ENCODE assay signal across 15 mouse cellular contexts in genomic region chr9:61511436-61511835, GRCm38 (mm10).
DNase-seq lines count a peak whose midpoint lies in the region; ATAC-seq and TF ChIP-seq lines count a peak whose summit lies in the region.
"Had no signal": no experiment of that assay in that cellular context is flagged by ENCODE, and none has a peak within 500 bp of the region (broad histone marks: within the 10 kb centered on the region; RNA-seq: fewer than 3 reads in every experiment).

No protein-coding gene starts in this region.

- H3K4me2 ChIP-seq in hindbrain, embryonic 13.5 days: no peak overlapping the region
- no peak overlapping the region for H3K4me2 ChIP-seq in hindbrain, embryonic 14.5 days (replicated peaks)
- H3K4me2 ChIP-seq in limb, embryonic 11.5 days (ENCODE audit: low read depth, severe bottlenecking): no peak overlapping the region
- H3K4me2 ChIP-seq: liver, embryonic 13.5 days had no signal

- peak overlapping the region; percentile 58 for H3K27ac ChIP-seq in hindbrain, embryonic 13.5 days
- H3K27ac ChIP-seq in hindbrain, embryonic 14.5 days: no peak overlapping the region
- H3K27ac ChIP-seq in limb, embryonic 11.5 days (replicated peaks; ENCODE audit: low read depth, low read length): no peak overlapping the region
- H3K27ac ChIP-seq: liver, embryonic 13.5 days had no signal

- POLR2A ChIA-PET in Patski (lab: Charles Lee): no interaction called here

- ATAC-seq in hindbrain, embryonic 13.5 days (ENCODE audit: low FRiP score): no peak; the same call in 1 of the 2 replicates
- ATAC-seq in hindbrain, embryonic 14.5 days (ENCODE audit: low FRiP score): no peak; the same call in 1 of the 2 replicates
- ATAC-seq in Patski: peak; percentile 4
- ATAC-seq in limb, embryonic 11.5 days (ENCODE audit: insufficient number of reproducible peaks, low FRiP score, low TSS enrichment, low read depth): no peak
- ATAC-seq: inflammation-experienced regulatory T-cells, adult 6 months had no signal

- CTCF ChIA-PET in Patski (lab: Charles Lee): no interaction called here

- DNase-seq in adrenal gland, adult 2 months: peak; percentile 39
- DNase-seq in adrenal gland, postnatal 10 days: no peak
- DNase-seq in hindbrain, embryonic 14.5 days (ENCODE audit: low spot score): no peak
- DNase-seq in Patski (ENCODE audit: low read depth, low spot score): no peak
- peak; percentile 40 for DNase-seq in limb, embryonic 11.5 days (ENCODE audit: low spot score)
- DNase-seq in gastrocnemius, adult 18-20 months (ENCODE audit: low spot score): no peak
- no peak for DNase-seq in gastrocnemius, postnatal 4 days (ENCODE audit: low spot score in 2 of 2)
- DNase-seq: adrenal gland, postnatal 14 days; cerebellum, adult 9-11 months; heart, adult 11 months; liver, embryonic 13.5 days; lung, postnatal 10 days; thymus, adult 2 months had no signal

- no peaks in the 10 kb centered on the region for H3K9me3 ChIP-seq in hindbrain, embryonic 13.5 days
- H3K9me3 ChIP-seq in hindbrain, embryonic 14.5 days (ENCODE audit: control insufficient read depth, low read length): no peaks in the 10 kb centered on the region
- no peaks in the 10 kb centered on the region for H3K9me3 ChIP-seq in limb, embryonic 11.5 days (ENCODE audit: control insufficient read depth, low read length)
- H3K9me3 ChIP-seq: liver, embryonic 13.5 days had no signal

- H3K9ac ChIP-seq in hindbrain, embryonic 13.5 days: no peak overlapping the region; the same call in 1 of the 2 replicates
- no peak overlapping the region for H3K9ac ChIP-seq in hindbrain, embryonic 14.5 days
- H3K9ac ChIP-seq in limb, embryonic 11.5 days (ENCODE audit: low read length): no peak overlapping the region
- H3K9ac ChIP-seq: liver, embryonic 13.5 days had no signal

- no peak for TF ChIP-seq CTCF in Patski (IDR thresholded peaks at IDR 0.05)

- peaks cover 32% of the 10 kb centered on the region for H3K4me1 ChIP-seq in hindbrain, embryonic 13.5 days (replicated peaks)
- H3K4me1 ChIP-seq in hindbrain, embryonic 14.5 days (replicated peaks; ENCODE audit: control insufficient read depth, insufficient read depth, low read length): peaks cover 25% of the 10 kb centered on the region
- H3K4me1 ChIP-seq in limb, embryonic 11.5 days (ENCODE audit: control insufficient read depth, insufficient read depth, low read length): peaks cover 18% of the 10 kb centered on the region
- H3K4me1 ChIP-seq: liver, embryonic 13.5 days had no signal

- H3K27me3 ChIP-seq in hindbrain, embryonic 13.5 days: peaks cover 33% of the 10 kb centered on the region
- no peaks in the 10 kb centered on the region for H3K27me3 ChIP-seq in hindbrain, embryonic 14.5 days (ENCODE audit: control insufficient read depth, insufficient read depth, low read length)
- no peaks in the 10 kb centered on the region for H3K27me3 ChIP-seq in Patski
- H3K27me3 ChIP-seq in limb, embryonic 11.5 days (ENCODE audit: control insufficient read depth, insufficient read depth, low read length): 0 out of 2 replicates have a peak, but pooled peaks cover 6% of the 10 kb centered on the region

- H3K36me3 ChIP-seq in hindbrain, embryonic 13.5 days: no peaks in the 10 kb centered on the region
- no peaks in the 10 kb centered on the region for H3K36me3 ChIP-seq in hindbrain, embryonic 14.5 days (replicated peaks; ENCODE audit: control insufficient read depth, insufficient read depth)
- H3K36me3 ChIP-seq in limb, embryonic 11.5 days (ENCODE audit: control insufficient read depth, insufficient read depth, low read length): no peaks in the 10 kb centered on the region
- H3K36me3 ChIP-seq: liver, embryonic 13.5 days had no signal

- no peak overlapping the region for H3K4me3 ChIP-seq in hindbrain, embryonic 13.5 days
- H3K4me3 ChIP-seq in hindbrain, embryonic 14.5 days (replicated peaks; ENCODE audit: low read length): no peak overlapping the region
- H3K4me3 ChIP-seq in limb, embryonic 11.5 days (ENCODE audit: low read depth, low read length): no peak overlapping the region
- H3K4me3 ChIP-seq: liver, embryonic 13.5 days had no signal

- in situ Hi-C loops in Patski (cut with MboI; ENCODE audit: low pct_unique_long_range_greater_than_20kb): no loop called here

Comparison
In these comparisons a context has a peak if more than half of its experiments do, and no peak if none do; other contexts are left out.
1. DNase-seq: peak in adrenal gland, adult 2 months (single experiment) and limb, embryonic 11.5 days (single experiment); none in adrenal gland, postnatal 10 days (single experiment), hindbrain, embryonic 14.5 days (single experiment), Patski (single experiment), gastrocnemius, adult 18-20 months (single experiment) and gastrocnemius, postnatal 4 days (0 of 2).